Mouse (Mus musculus) brain, adult 2 months (tissue): ENCODE results near the gene Maneal.

Experiments
- DNase-seq: peaks from one replicate; pipeline ENCODE4 v3.0.0; 2011; ENCODE audit warnings: low read depth, low spot score

The Maneal gene

GRCm38 (mm10) chr4:124861283-124862188 is at the start of gene Maneal:
TSS of gene Maneal (minus strand) at chr4:124862171.
- peak; percentile 42 for DNase-seq

GRCm38 (mm10) chr4:124905971-124906822 is 44.2 kb upstream of the Maneal start:
- DNase-seq = peak; percentile 66

- DNase-seq = no peak
Observed at GRCm38 (mm10) chr4:124905417-124905816, 43.4 kb upstream of the Maneal start.

DNA sequence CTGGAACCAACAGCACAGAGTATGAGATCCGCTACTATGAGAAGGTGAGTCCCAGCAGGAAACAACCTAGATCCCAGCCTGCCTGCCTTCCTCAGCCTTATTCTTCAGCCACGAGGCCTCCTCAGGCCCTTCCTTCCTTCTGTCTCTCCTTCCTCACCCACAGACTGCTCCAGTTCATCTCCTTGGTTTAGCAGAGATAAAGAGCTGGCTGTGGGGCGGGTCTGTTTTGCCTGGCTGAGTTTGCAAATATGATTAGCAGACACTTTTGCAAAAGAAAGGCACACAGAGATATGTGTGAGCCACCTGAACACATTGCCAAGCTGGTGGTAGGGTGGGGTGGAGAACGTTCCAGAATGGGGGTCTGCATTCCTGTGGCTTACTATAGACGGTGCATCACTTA is 37.9 kb upstream of the Maneal start:
- no peak for DNase-seq

DNA sequence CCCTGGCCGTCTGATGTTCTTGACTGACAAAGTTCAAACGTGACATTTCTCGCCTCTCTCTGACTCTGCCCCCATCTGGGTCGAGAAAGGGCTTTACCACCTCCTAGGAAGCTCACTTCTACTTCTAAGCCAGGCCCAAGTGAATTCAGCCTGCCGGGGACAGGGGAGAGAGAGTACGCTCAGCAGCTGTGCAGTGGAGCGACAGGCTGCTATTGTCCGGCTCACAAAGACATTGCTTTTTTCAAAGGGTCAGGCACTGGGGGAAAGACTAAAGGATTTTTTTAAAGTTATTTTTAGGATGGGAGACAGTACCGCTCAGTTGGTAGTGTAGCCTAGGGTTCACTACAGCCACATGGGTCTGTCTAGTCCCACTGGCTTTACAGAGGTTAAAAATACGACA is 36.5 kb upstream of the Maneal start:
- peak; percentile 47 for DNase-seq

- DNase-seq = peak; percentile 93
Observed at GRCm38 (mm10) chr4:124894508-124895428, 32.8 kb upstream of the Maneal start.

GRCm38 (mm10) chr4:124893769-124894168 is 31.8 kb upstream of the Maneal start:
- peak; percentile 31 for DNase-seq

GRCm38 (mm10) chr4:124890831-124891230 is 28.9 kb upstream of the Maneal start:
- DNase-seq = peak; percentile 71

DNA sequence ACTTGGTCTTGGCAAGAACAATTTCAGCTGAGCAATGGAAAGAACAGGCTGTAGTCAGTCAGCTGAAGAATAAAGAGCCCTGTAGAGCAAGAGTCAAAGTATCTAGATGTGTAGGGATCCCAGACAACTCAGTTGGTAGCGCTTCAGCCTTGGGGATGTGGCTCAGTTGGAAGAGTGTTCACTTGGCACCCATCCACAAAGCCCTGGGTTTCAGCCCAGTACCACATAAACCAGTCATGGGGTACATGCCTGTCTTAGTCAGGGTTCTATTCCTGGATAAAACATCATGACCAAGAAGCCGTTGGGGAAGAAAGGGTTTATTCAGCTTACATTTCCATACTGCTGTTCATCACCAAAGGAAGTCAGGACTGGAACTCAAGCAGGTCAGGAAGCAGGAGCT is 28.0 kb upstream of the Maneal start:
- peak; percentile 53 for DNase-seq

DNA sequence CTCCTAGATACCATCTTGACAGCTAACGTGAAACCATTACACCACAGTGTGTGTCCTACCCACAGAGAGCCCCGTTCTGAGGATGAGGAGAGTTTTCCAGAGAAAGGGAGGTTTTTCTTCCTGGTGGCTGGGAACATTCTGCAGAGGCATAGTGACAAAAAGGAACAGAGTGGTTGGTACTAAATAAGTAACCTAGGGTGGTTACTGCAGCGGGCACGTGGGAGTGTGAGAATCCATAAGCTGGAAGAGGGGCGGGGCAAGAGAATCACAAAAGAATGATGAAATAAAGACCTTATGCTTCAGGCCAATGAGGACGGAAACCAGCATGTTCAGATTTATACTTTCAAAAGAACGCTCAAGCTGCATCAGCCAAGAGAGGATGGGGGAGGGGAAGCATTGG is 26.7 kb upstream of the Maneal start:
- DNase-seq = peak; percentile 73

DNA sequence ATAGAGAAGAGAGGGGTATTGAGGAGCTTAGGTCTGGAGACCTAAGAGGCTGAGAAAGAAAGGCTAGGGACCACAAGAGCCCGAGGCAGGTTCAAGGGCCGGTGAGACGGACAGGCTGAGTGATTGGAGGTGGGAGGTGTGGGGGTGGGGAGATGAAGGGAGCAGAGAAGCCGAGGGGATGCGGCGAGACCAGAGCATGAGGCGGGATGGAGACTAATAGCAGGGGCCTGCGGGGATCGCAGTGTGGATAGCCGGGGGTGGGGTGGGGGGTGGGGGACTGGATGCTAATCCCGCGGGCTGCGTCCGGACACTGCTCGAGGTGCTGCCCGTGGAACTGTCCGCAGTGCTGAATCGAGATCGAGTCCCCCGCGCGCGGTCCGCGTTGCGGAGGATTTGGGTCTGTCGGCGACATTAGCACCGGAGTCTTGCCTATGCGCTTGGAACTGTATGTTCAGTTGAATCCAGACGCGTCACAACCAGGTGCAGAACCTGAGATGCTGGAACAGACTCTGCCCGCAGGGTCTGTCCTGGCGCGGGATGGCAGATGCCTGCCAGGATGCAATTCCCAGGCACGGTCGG is 20.3 kb upstream of the Maneal start:
- peak; percentile 50 for DNase-seq

GRCm38 (mm10) chr4:124881341-124881908 is 19.5 kb upstream of the Maneal start:
- DNase-seq = peak; percentile 91

- no peak for DNase-seq
Observed at GRCm38 (mm10) chr4:124880599-124880998, 18.6 kb upstream of the Maneal start, which contains the start of gene Epha10. TSS of gene Epha10 (plus strand) at chr4:124880899.

GRCm38 (mm10) chr4:124872719-124873118 is 10.7 kb upstream of the Maneal start:
- DNase-seq = no peak

DNA sequence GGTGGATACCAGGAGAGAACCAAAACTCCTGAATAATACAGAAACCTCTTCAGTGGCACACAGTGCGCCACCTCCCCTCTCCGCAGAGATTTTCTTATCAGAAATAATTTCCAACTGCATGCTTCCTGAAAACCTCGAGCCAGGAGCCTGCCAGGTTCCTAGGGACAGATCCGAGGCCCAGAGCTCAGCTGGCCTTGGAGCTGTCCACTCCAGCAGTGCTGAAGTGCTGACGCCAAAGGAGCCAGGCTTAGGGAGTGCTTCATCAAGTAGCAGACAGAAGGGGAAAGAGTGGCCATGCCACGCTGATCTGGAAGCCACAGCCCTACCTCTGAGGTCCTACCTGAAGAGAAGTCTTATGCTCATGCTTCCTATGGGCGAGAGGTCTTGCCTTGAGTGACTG is 1.5 kb downstream of the Maneal start:
- peak; percentile 41 for DNase-seq

DNA sequence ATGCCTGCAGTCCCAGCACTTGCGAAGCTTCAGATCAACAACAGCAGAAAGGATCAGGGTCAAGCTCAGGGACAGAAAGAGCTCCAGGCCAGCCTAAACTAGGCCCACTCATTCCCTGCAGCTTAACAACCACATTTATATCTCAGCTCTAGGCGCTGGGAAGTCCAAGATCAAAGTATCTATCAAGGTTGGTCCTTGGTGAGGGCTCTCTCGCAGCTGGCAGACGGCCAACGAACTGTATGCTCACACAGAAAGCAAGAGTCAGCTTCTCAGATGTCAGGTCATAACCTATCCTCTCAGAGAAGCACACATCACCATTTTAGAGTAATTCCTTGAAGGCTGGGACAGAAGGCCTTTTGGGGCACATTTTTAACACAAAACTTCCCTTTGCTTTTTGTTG is 3.6 kb downstream of the Maneal start:
- no peak for DNase-seq

GRCm38 (mm10) chr4:124856294-124856693 is 5.7 kb downstream of the Maneal start:
- peak; percentile 67 for DNase-seq

- DNase-seq = peak; percentile 86
Observed at GRCm38 (mm10) chr4:124850933-124851658, 10.9 kb downstream of the Maneal start, which contains the start of gene 1110065P20Rik. TSS of gene 1110065P20Rik (minus strand) at chr4:124851196.

- DNase-seq = peak; percentile 98
Observed at GRCm38 (mm10) chr4:124850261-124850913, 11.6 kb downstream of the Maneal start, which contains the start of gene Yrdc. TSS of gene Yrdc (plus strand) at chr4:124850679.
